Mouse (Mus musculus) kidney, adult 2 months (tissue): Measurements from ENCODE around the gene Klf11. TPM values are rescaled to one million over a fixed set of nuclear protein-coding genes. Genes with fewer than 3 reads are reported as not detected.

Experiments used
- DNase-seq: peaks from one replicate; pipeline ENCODE4 v3.0.0; 2021
- H3K27ac ChIP-seq: fragments of 200-500 bp; 2 replicates; pipeline ENCODE4 v1.5.1; 2012; ENCODE audit warnings: low read depth, low read length, control low read depth, inconsistent platforms; ENCODE audit not compliant: insufficient read depth
- H3K27me3 ChIP-seq: fragments of 200-500 bp; replicated peaks from 2 replicates; pipeline ENCODE4 v1.6.1; 2012; ENCODE audit warnings: mild to moderate bottlenecking, moderate library complexity, low read length, inconsistent platforms; ENCODE audit not compliant: control insufficient read depth, insufficient read depth
- H3K36me3 ChIP-seq: fragments of 200-500 bp; 2 replicates; pipeline ENCODE4 v1.6.1; 2012; ENCODE audit warnings: mild to moderate bottlenecking, moderate library complexity, low read length, inconsistent platforms; ENCODE audit not compliant: control insufficient read depth, insufficient read depth
- H3K4me1 ChIP-seq: fragments of 200-500 bp; 2 replicates; pipeline ENCODE4 v1.6.1; 2011; ENCODE audit warnings: low read length; ENCODE audit not compliant: control insufficient read depth, insufficient read depth
- H3K4me3 ChIP-seq: fragments of 200-500 bp; 2 replicates; pipeline ENCODE4 v1.5.1; 2011; ENCODE audit warnings: mild to moderate bottlenecking, low read depth, low read length, control low read depth; ENCODE audit not compliant: insufficient read depth
- CTCF ChIP-seq: fragments of 200-500 bp; conservative IDR thresholded peaks from 2 replicates; pipeline ENCODE4 v1.5.1; 2011; ENCODE audit warnings: low read depth, mild to moderate bottlenecking, control low read depth, low read length, moderate library complexity, mixed read lengths; ENCODE audit not compliant: insufficient read depth, insufficient read length
- POLR2A ChIP-seq: fragments of 200-500 bp; IDR thresholded peaks from one replicate; pipeline ENCODE4 v1.6.1; 2011; ENCODE audit warnings: low read depth, low read length, control low read depth
- WGBS: fragments of 180-500 bp; shearing (Covaris S2); methylation state at CpG from one replicate; pipeline ENCODE4 v1.1.7; 2018; 5-methylcytosine and 5-hydroxymethylcytosine counted together
- polyA plus RNA-seq: library from polyadenylated mRNA; depleted of rRNA; stranded (reverse); fragments of >200 nt; gene quantifications from 2 replicates; pipeline ENCODE4 v1.2.3, GENCODE M21; 2012; rRNA removed

The Klf11 gene
- polyA plus RNA-seq = 8.4 and 8.5 TPM in 2 replicates

DNA sequence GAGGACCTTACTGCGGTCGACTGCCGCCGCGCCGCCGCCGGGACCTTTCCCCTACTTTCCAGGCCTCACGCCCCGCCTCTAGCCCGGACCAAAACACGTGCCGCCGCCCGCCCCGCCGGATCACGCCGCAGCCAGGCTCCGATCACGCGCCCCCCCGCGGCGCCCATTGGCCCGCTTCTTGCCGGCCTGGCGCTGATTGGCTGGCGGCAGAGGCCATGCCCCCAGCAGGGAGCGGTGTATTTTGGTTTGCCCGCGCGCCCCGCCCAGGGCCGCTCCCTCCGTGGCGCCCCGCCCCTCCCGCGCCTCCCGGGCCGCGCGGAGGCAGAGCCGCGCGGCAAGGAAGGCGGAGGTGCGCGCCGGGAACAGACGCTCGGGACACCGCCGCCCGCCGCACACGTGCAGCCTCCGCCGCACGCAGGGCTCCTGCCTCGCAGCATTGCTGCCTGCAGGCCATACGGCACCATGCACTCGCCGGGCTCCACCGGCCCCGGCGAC is at the start of gene Klf11:
Gene Klf11, plus strand, starts transcription at position 212 of the 495 bp plus-strand sequence.
- DNase-seq = peak; percentile 99
- peak within 1 kb of the TSS; percentile 94 for H3K27ac ChIP-seq
- peak within 1 kb of the TSS; percentile 94 for H3K4me3 ChIP-seq
- peaks cover 18% of the 10 kb centered on the region for H3K4me1 ChIP-seq
- H3K27me3 ChIP-seq = no peaks in the 10 kb centered on the region
- TF ChIP-seq POLR2A (no peak), CTCF (no peak)
- 1% methylated on average over 65 of the region's 68 CpGs for WGBS
- no peaks in the 10 kb centered on the region for H3K36me3 ChIP-seq

GRCm38 (mm10) chr12:24603266-24603665 is 47.8 kb upstream of the Klf11 start:
- DNase-seq = peak; percentile 84
- no peak for TF ChIP-seq POLR2A
- peak; percentile 78 for TF ChIP-seq CTCF
- 38% methylated on average over 2 of the region's 2 CpGs for WGBS

GRCm38 (mm10) chr12:24606166-24606565 is 44.9 kb upstream of the Klf11 start:
- WGBS = 75% methylated on average over 10 of the region's 10 CpGs
- no peak overlapping the region for H3K27ac ChIP-seq
- DNase-seq = no peak
- no peaks in the 10 kb centered on the region for H3K4me1 ChIP-seq
- TF ChIP-seq POLR2A (no peak), CTCF (no peak)
- H3K4me3 ChIP-seq = no peak overlapping the region
- H3K36me3 ChIP-seq = no peaks in the 10 kb centered on the region
- no peaks in the 10 kb centered on the region for H3K27me3 ChIP-seq

More at GRCm38 (mm10) chr12:24603266-24603665, 47.8 kb upstream of the Klf11 start:
- Histone ChIP-seq H3K27ac (no peak overlapping the region), H3K4me1 (no peaks in the 10 kb centered on the region), H3K4me3 (no peak overlapping the region), H3K27me3 (no peaks in the 10 kb centered on the region), H3K36me3 (no peaks in the 10 kb centered on the region)

GRCm38 (mm10) chr12:24612591-24612990 is 38.5 kb upstream of the Klf11 start:
- DNase-seq = no peak
- Histone ChIP-seq H3K27ac (no peak overlapping the region), H3K4me1 (peaks cover 4% of the 10 kb centered on the region), H3K36me3 (no peaks in the 10 kb centered on the region), H3K4me3 (no peak overlapping the region), H3K27me3 (no peaks in the 10 kb centered on the region)
- TF ChIP-seq POLR2A (no peak), CTCF (no peak)
- WGBS = 74% methylated on average over 6 of the region's 6 CpGs

- DNase-seq = no peak
- no peaks in the 10 kb centered on the region for H3K27me3 ChIP-seq
- TF ChIP-seq POLR2A = no peak
- no peak for TF ChIP-seq CTCF
- H3K27ac ChIP-seq = no peak overlapping the region
- H3K4me1 ChIP-seq = peaks cover 4% of the 10 kb centered on the region
- no peak overlapping the region for H3K4me3 ChIP-seq
- 86% methylated on average over 17 of the region's 17 CpGs for WGBS
- no peaks in the 10 kb centered on the region for H3K36me3 ChIP-seq
Observed at GRCm38 (mm10) chr12:24614452-24615075, 36.5 kb upstream of the Klf11 start.

- Histone ChIP-seq H3K27me3 (no peaks in the 10 kb centered on the region), H3K4me3 (no peak overlapping the region), H3K27ac (no peak overlapping the region), H3K4me1 (peaks cover 4% of the 10 kb centered on the region), H3K36me3 (no peaks in the 10 kb centered on the region)
- no peak for TF ChIP-seq CTCF
- no peak for TF ChIP-seq POLR2A
- 23% methylated on average over 3 of the region's 3 CpGs for WGBS
- peak; percentile 65 for DNase-seq
Observed at GRCm38 (mm10) chr12:24615140-24615539, 35.9 kb upstream of the Klf11 start.

DNA sequence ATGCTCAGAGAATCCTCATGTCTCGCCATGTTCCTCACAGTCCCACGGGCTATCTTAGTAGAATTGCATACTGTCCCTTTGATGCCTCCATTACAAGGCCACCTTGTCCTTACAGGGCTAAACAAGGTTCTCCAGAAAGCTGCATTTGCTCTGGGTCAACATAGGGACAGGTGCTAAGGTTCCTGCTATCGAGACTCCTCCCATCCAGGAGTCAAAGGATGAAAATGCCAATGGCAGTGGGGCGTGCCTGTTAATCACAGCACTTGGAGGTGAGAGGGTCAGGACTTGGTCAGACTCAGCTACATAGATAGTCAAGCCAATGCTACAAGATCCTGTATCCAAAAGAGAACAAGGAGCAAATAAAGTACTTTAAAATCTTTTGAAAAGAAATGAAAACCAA is 31.6 kb upstream of the Klf11 start:
- H3K36me3 ChIP-seq = no peaks in the 10 kb centered on the region

More for the DNA sequence above, 31.6 kb upstream of the Klf11 start:
- peaks cover 4% of the 10 kb centered on the region for H3K4me1 ChIP-seq
- no peak for DNase-seq
- no peak for TF ChIP-seq CTCF
- TF ChIP-seq POLR2A = no peak
- H3K27ac ChIP-seq = no peak overlapping the region
- no peaks in the 10 kb centered on the region for H3K27me3 ChIP-seq
- no peak overlapping the region for H3K4me3 ChIP-seq
- 82% methylated on average over 4 of the region's 4 CpGs for WGBS
